Mouse (Mus musculus) cerebellum, adult 11 months (tissue): Measurements from ENCODE around the gene Oit1.

Source experiments
- DNase-seq: peaks from one replicate; pipeline ENCODE4 v3.0.0; 2022

The Oit1 gene

GRCm38 (mm10) chr14:8334511-8334910 is 44.0 kb downstream of the Oit1 start:
- DNase-seq = no peak

GRCm38 (mm10) chr14:8332314-8333252 is 46.0 kb downstream of the Oit1 start:
- no peak for DNase-seq

GRCm38 (mm10) chr14:8331307-8331905 is 47.1 kb downstream of the Oit1 start:
- DNase-seq = peak; percentile 85

DNA sequence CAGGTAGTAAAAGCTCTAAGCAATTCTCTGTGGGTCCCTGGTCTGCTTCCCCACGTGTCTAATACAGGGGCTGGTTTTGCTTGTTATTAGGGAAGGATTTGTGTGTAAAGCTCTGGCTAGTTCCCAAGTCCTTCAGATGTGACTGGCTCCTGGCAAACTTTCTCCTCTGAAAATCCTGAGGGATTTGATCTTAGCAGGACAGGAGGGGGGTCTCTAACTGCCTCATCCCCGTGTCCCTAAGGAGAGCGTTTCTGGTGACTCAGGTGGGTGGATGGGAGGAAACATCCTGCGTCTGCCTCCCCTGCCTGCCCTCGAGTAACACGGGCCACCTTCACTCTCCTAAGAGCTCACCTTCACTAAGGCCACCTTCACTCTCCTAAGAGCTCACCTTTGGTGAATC is 48.2 kb downstream of the Oit1 start:
- DNase-seq = no peak

DNA sequence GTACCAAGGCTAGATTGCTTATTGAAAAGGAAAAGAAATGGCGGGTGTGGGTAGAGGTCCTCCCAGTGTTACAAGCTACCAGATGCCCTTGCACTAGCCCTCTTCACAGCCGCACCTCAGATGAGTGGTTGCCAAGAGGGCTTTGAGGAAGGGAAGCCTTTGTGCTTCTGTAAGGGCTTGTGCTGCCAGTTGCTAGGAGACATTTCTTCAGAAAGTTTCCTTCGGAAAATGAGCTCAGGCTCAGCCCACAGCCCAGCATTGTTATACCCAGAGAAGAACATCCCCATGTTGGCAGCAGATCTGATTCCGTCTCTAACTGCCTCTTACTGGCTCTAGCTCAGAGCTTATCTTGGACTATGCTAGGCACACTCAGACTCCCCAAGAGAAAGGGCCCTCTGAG is 49.0 kb downstream of the Oit1 start:
- no peak for DNase-seq

- DNase-seq = no peak
These were observed 51.2 kb downstream of the Oit1 start for GRCm38 (mm10) chr14:8327371-8327770.

GRCm38 (mm10) chr14:8326961-8327360 is 51.6 kb downstream of the Oit1 start:
- no peak for DNase-seq

- DNase-seq = no peak
These were observed 52.8 kb downstream of the Oit1 start for GRCm38 (mm10) chr14:8325746-8326145.

DNA sequence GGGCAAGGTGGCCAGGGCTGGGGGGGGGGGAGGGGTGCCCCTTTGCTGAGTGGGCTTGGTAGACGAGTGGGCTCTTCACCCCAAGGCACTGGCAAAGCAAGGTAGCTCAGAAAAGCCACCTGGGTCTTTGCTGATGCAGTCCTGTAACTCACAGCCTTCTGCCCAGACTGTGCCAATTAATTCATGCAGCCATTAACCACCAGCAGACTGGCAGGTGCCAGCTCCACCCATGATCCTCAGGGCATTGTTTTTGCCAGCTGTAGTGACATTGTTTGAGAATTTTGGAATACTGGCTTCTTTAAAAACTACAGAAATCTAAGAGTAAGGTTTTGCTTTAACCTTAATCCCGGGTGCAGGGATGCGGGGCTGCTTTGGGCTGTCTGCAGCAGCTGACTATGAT is 58.0 kb downstream of the Oit1 start:
- no peak for DNase-seq

GRCm38 (mm10) chr14:8317194-8318097 is 61.1 kb downstream of the Oit1 start, which contains the start of gene Fam107a:
Gene Fam107a, minus strand, starts transcription at chr14:8318023.
- DNase-seq = no peak

- DNase-seq = no peak
These were observed 62.0 kb downstream of the Oit1 start for GRCm38 (mm10) chr14:8316366-8317193.

- DNase-seq = no peak
These were observed 63.4 kb downstream of the Oit1 start for GRCm38 (mm10) chr14:8315169-8315568.

DNA sequence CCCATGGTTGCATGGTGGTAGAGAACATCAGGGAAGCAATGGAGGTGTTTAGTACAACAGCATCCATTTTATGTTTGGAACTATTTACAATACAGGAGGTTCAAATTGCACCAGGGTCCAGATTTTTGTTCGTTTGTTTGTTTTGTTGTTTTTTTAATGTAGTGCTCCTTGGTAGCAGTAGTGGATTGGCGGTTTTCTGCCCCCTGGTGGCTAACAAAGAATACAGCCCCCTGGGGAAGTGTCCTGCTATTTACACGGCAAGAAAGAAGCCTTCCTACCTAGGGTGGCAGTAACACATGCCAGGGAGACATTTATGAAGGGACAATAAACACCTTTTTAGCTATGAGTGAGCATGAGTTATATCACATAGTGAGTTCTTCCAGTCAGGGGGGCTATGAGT is 64.0 kb downstream of the Oit1 start:
- DNase-seq = no peak

DNA sequence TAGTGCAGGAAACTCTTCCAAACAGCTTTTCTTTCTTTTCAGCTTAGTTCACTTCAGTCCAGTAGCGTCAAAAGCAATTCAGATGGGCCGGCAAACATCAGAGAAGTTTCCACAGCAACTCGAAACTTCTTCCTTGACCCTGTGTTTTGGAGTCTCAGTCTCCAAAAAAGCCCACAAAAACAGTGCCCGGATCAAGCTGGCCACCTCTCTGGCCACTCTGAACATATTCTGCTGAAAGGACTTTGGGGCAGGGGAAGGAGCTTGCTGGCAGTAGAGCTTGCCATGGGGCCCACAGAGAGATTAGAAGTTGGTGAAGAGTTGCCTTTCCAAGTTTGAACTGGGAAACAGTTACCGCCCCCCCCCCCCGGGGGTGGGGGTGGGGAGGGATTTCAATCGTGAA is 64.7 kb downstream of the Oit1 start:
- DNase-seq = no peak

DNA sequence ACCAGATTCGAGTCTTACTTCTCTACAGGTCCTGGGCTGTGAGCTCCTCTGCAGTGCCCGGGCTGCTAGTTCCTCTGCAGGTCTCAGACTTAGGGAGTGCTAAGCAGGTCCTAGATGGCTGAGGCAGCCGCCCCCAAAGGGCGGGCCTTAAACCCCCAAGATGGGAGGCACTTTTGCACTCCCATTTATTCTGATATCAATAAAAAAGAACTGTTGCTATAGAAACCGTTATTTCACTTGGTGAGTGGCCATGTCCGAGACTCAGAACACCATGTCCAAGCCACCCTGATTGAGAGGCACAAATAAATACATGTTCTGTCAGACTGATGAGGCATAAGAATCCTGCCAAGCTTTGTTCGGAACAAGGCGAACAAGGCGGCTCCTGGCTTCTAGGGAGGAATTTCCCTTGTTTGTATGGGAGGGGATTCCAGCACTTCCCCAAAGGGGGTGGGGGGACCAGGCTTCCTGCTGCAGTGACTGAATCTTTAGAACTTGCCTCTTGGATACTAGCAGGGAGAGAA is 68.9 kb downstream of the Oit1 start:
- no peak for DNase-seq

GRCm38 (mm10) chr14:8308650-8309049 is 69.9 kb downstream of the Oit1 start:
- no peak for DNase-seq

DNA sequence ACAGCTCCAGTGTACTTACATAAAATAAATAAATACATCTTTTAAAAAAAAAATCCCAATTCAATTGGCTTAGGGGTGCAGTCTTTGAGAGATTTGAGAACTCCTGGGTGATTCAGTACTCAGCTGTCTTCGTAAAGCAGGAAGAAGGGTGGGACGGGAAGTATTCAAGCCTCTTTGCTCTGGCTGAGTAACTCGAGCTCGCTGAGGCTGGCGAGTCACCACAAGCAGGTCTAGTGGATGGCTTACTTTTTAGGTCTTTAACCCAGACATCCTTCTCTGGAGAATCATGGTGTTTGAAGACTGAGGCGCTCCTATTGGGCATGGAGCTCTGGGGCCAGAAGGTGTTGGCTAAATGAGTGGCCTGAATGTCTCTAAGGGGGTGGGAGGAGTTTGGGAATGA is 71.7 kb downstream of the Oit1 start:
- DNase-seq = no peak

- no peak for DNase-seq
These were observed 73.5 kb downstream of the Oit1 start for GRCm38 (mm10) chr14:8305014-8305413.

DNA sequence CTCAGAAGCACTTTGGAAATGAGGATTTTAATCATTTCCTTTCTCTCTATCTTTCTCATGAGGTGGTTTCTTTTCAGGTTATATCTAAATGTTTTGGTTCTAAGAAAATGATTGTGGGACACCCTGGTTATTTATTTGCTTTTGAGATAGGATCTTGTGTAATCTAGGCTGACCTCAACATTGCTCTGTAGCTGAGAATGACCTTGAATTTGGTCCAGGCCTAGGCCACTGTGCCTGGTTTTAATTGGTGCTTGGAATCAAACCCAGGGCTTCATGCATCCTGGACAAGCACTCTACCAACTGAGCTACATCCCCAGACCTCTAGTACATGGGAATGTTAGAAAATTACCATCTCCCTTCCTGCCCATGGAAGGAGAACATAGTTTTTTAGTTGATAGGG is 74.5 kb downstream of the Oit1 start:
- no peak for DNase-seq

GRCm38 (mm10) chr14:8302687-8303086 is 75.9 kb downstream of the Oit1 start:
- DNase-seq = no peak

DNA sequence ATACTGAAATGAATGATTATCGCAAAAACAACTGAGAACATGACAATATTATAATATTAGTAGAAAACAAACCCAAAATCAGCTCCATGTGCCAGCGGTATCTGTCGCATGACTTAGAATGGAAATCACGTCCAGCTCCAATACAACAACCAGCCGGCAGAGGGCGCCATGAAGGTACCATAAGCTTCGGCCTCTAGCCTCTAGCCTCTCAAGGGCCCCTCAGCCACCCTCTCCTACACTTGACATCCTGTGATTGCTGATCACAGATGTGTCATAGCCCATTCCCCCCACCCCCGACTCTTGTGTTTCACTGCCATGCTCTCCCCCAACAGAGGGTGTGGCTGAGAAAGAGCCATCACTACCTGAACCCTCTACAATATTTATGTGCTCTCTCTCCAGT is 78.3 kb downstream of the Oit1 start:
- peak; percentile 60 for DNase-seq
